Mouse (Mus musculus) spleen, adult 12 weeks (tissue): ENCODE measurements around the gene Cog3.
A peak's percentile ranks its signal among the peaks of the same experiment; 100 is the strongest.
"Not testable (repeated sequence)": the region's sequence is repeated elsewhere in the genome, so short reads cannot be mapped to it uniquely, and the experiment has no call there.

Experiments used
- DNase-seq: peaks from one replicate; pipeline ENCODE4 v3.0.0; 2022; ENCODE audit warnings: low spot score

The Cog3 gene

GRCm38 (mm10) chr14:75753991-75754817 is at the start of gene Cog3:
Gene Cog3 (minus strand): TSS chr14:75754517.
- peak; percentile 94 for DNase-seq

- DNase-seq, result no peak
These were observed 43.6 kb upstream of the Cog3 start for GRCm38 (mm10) chr14:75797769-75798386.

- no peak for DNase-seq
These were observed 41.6 kb upstream of the Cog3 start for GRCm38 (mm10) chr14:75795918-75796317.

GRCm38 (mm10) chr14:75794726-75795125 is 40.4 kb upstream of the Cog3 start:
- DNase-seq, result no peak

GRCm38 (mm10) chr14:75794324-75794723 is 40.0 kb upstream of the Cog3 start:
- no peak for DNase-seq

GRCm38 (mm10) chr14:75793110-75793509 is 38.8 kb upstream of the Cog3 start:
- no peak for DNase-seq

GRCm38 (mm10) chr14:75791372-75791771 is 37.1 kb upstream of the Cog3 start:
- no peak for DNase-seq

GRCm38 (mm10) chr14:75790411-75790996 is 36.2 kb upstream of the Cog3 start:
- no peak for DNase-seq

GRCm38 (mm10) chr14:75789291-75789690 is 35.0 kb upstream of the Cog3 start:
- no peak for DNase-seq

- no peak for DNase-seq
These were observed 33.5 kb upstream of the Cog3 start for GRCm38 (mm10) chr14:75787794-75788175.

- peak; percentile 94 for DNase-seq
These were observed 32.8 kb upstream of the Cog3 start, which contains the start of gene Slc25a30 for GRCm38 (mm10) chr14:75786868-75787793. Gene Slc25a30 (minus strand): TSS chr14:75787037.

- DNase-seq, result no peak
These were observed 32.1 kb upstream of the Cog3 start for GRCm38 (mm10) chr14:75786424-75786867.

GRCm38 (mm10) chr14:75779913-75780312 is 25.6 kb upstream of the Cog3 start:
- no peak for DNase-seq

- no peak for DNase-seq
These were observed 22.3 kb upstream of the Cog3 start for GRCm38 (mm10) chr14:75776637-75777036.

GRCm38 (mm10) chr14:75773431-75773830 is 19.1 kb upstream of the Cog3 start:
- peak; percentile 29 for DNase-seq

- not testable (repeated sequence) for DNase-seq
These were observed 18.1 kb upstream of the Cog3 start for GRCm38 (mm10) chr14:75772407-75772806.

GRCm38 (mm10) chr14:75771101-75771501 is 16.8 kb upstream of the Cog3 start:
- no peak for DNase-seq

GRCm38 (mm10) chr14:75769334-75769733 is 15.0 kb upstream of the Cog3 start:
- no peak for DNase-seq

- no peak for DNase-seq
These were observed 13.9 kb upstream of the Cog3 start for GRCm38 (mm10) chr14:75768275-75768608.

- peak; percentile 36 for DNase-seq
These were observed 13.4 kb upstream of the Cog3 start for GRCm38 (mm10) chr14:75767492-75768274.
